Mouse (Mus musculus): ENCODE data around the gene Cux1.

GRCm38 (mm10) chr5:136521656-136522055 lies 45.6 kb downstream of the Cux1 start:
- TF ChIP-seq CTCF (IDR thresholded peaks at IDR 0.05; ENCODE audit: insufficient read depth, low read length) (no peak), POLR2A (IDR thresholded peaks at IDR 0.05; ENCODE audit: borderline replicate concordance, extremely low read depth, low read depth, low read length) (no peak)
